Mouse (Mus musculus): ENCODE data around the gene Arhgap35.
A peak's percentile ranks its signal among the peaks of the same experiment; 100 is the strongest.

Arhgap35 gene

DNA sequence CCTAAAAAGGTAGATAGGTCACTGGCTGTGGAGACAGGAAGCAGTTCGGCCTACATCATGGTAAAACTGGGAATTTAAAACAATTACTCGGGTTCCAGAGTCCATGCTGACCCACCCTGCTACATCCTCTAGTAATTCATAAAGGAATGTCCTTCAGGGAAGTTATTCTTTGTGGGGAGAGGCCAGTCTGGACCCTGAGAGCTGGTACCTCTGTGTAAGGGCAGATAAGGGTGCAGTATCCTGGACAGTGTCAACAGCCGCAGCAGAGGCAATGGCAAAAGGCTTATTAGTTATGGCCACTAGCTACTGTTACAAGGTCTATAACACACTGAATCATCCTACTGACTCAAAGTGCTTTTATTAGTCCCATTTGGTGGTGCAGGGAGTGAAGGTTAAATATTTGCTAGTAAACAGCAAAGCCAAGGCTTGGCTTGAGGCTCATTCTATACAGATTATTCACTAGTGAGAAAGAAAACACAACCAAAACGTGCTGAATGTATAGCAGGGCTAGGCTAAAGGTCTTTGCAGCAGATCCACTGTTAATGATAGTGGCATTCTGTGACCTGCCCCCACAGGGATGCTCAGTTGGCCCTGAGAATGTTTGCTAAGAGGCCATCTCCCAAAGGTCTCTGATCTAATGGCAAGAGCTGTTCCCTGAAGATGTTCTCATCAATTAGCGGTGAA lies 77.4 kb downstream of the Arhgap35 start:
- no peak for ATAC-seq (ENCODE audit: insufficient number of reproducible peaks, low FRiP score, low TSS enrichment)

DNA sequence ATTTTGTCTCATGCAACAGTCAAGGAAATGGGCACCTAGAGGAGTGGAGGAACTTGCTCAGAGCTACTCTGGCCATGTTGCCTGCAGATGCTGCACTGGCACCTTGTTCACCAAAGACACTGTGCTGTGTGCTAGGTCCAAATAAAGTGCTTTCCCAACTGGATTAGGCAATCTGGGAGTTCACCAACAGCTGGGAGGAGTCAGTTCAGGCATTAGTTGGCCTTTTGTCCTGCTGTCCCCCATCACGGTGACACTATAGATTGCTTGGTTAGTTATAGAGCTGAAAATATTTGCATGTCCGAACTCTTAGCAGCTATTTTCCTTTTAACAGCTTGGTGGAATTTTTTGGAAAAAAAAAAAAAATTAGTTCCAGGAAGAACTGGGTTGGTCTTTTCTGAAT lies 88.8 kb downstream of the Arhgap35 start:
- no peak for ATAC-seq (ENCODE audit: insufficient number of reproducible peaks, low FRiP score, low TSS enrichment)

DNA sequence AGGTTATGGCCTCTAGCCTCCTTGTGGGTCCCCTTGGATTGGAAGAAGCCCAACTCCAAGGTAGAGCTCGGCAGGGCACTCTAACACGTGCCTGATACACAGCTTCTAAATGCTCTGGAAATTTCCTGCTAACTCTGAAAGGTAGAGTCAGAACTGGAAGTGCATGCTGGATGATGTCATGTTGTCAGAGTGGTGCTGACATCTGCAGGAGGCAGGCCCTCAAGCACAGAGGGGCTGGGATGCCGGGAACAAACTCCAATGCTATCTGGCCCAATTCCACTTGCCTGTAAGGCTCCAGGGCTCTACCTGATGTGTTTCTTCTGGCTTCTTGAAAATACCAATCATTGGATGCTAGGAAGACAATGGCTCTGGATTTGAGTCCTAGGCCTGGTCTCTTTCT lies 89.3 kb downstream of the Arhgap35 start:
- ATAC-seq (ENCODE audit: insufficient number of reproducible peaks, low FRiP score, low TSS enrichment): no peak

DNA sequence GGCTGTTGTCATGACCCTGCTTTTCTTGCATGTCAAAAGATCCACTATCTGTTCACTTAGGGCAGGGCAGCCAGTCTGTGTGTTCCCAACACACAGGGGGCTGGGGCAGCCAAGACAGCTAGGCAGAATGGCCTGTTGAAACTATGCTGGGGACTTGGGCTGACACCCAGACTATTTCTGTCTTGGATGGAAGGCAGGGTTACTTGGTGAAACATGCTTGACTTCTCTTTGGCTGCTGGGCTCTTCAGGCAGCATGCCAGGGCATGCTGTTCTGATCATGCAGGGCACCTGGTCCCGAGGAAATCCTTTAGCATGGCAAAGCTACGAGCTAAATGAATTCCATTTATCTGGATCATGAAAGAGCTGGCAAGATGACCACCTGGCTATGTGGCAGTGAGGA lies 90.5 kb downstream of the Arhgap35 start:
- no peak; the same call in 1 of the 2 replicates for ATAC-seq (ENCODE audit: insufficient number of reproducible peaks, low FRiP score, low TSS enrichment)

DNA sequence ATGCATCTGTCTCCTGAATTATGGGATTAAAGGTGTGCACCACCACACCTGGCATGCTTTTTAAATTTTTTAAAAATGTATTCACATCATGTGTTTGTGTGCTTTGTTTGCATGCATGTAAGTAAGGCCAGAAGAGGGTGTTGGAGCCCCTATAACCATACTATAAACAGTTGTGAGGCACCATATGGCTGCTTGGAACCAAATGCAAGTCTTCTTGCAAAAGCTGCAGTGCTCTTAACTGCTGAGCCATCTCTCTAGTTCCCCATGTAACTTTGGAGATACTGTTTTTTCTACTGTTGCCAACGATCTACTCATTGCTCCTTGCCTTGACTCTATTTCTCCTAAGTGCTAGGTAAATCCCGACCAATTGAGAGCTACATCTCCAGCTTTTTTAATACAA lies 95.5 kb downstream of the Arhgap35 start:
- no peak for ATAC-seq (ENCODE audit: insufficient number of reproducible peaks, low FRiP score, low TSS enrichment)

DNA sequence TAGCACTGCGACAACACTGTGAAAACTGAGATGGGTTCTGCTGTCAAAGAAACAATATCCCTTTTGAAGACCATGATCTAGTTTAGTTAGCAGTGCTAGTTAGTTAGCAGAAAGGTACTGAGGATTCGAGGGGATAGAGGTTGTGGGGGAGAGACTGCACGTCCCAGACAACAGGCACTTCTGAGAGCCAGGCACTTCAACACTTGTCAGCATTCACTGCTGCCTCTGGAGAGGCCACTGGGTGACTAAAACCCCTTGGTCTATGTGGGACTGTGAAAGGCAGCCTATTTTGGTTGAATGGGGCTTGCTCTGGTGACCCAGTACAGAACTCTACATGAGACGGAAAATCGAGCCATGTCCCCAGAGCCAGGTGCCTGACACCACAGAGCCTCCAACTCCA lies 97.6 kb downstream of the Arhgap35 start:
- ATAC-seq (ENCODE audit: insufficient number of reproducible peaks, low FRiP score, low TSS enrichment): no peak

DNA sequence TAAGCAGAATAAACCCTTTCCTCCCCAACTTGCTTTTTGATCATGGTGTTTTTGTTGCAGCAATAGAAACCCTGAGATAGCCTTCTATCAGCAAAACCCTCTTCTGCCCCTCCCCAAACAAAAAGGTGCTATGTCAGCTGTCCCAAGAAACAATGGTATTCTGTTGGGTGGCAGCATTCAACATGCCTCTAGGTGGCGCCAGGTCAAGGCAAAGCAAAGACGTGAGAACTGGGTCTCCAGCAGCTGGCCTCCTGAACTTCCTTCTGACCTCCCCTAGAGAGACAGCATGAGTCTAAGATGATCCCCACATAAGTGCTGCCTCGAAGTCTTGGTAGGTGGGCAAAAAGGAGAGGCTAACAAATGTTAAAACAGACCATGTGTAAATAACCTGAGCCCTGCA lies 107.5 kb downstream of the Arhgap35 start:
- no peak; the same call in 1 of the 2 replicates for ATAC-seq (ENCODE audit: insufficient number of reproducible peaks, low FRiP score, low TSS enrichment)

DNA sequence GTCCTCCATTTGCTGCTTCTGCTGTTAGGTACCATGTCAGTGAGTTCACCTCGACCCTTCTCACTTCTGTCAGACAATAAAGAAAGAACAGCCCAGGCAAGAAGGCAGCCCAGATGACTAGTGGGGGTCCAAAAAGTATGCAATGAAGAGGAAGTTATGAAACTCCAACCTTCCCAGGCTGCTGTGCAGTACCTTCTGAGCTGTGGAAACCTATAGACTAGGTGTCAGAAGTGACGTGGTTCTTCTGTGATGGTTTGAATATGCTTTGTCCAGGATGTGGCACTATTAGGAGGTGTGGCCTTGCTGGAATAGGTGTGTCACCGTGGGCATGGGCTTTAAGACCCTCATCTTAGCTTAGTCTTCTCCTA lies 109.6 kb downstream of the Arhgap35 start:
- ATAC-seq (ENCODE audit: insufficient number of reproducible peaks, low FRiP score, low TSS enrichment): no peak

DNA sequence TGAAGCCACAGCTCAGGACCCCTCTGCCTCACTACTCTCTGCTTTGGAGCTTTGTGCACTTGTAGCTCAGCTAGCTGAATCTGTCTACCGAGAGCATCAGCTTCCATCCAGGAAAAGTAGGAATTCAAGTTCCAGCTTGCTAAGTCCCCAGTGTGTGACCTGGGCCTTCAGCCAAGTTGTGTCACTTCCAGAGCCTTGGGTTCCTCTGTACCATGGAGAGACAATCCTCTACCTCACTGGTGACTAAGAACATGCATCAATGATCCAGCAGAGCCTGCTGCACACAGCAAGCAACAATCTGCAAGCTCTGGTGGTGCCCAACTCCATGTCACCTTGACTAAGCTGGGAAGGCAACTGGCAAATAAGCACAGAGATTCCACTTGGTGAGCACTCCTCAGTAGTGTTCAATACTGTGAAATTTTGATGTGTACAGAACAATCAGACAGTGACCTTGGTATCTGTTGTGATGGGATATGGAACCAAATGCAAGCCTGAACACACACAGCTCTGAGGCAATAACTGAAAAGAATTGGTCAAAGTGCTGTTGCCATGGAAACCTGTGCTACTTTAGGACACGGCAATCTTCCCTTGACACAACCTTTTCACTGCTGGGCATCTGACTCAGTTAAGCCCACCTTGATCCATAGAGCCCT lies 110.1 kb downstream of the Arhgap35 start:
- ATAC-seq (ENCODE audit: insufficient number of reproducible peaks, low FRiP score, low TSS enrichment): no peak

DNA sequence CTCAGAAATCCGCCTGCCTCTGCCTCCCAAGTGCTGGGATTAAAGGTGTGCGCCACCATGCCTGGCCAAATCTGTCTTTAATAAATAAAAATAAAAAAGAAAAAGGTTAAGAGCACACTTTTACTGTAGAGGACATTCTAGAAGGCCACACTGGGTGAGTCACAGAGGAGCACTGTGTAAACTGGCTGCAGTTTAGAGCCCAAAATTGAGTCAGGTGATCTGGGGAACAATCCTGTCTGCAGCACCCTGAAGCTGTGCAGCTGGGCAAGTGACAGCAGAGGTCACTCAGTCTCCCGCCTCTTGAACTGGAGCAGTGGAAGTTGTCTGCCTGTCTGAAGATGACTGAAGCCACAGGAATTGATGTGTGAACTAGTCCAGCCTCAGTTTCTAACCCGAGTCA lies 113.2 kb downstream of the Arhgap35 start:
- no peak for ATAC-seq (ENCODE audit: insufficient number of reproducible peaks, low FRiP score, low TSS enrichment)

DNA sequence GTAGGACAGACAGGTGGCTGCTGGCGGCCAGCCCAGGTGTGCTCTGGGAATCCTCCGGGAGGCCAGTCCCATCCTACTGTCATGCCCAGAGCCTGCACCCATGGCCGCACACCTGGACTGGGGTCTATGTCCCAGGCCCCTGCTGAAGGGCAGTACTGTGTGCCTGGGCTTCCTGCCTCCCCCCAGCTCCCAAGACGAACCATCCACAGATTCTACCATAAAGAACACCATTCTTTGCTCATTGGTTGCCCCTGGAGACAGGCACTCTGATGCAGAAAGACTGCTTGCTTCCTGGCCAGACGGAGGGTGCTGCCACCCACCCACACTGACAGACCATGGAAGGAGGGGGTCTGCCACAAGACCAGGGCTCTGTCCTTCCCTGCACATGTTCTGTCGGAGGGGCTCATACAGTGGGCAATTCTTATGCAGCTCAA lies 115.1 kb downstream of the Arhgap35 start:
- no peak for ATAC-seq (ENCODE audit: insufficient number of reproducible peaks, low FRiP score, low TSS enrichment)

DNA sequence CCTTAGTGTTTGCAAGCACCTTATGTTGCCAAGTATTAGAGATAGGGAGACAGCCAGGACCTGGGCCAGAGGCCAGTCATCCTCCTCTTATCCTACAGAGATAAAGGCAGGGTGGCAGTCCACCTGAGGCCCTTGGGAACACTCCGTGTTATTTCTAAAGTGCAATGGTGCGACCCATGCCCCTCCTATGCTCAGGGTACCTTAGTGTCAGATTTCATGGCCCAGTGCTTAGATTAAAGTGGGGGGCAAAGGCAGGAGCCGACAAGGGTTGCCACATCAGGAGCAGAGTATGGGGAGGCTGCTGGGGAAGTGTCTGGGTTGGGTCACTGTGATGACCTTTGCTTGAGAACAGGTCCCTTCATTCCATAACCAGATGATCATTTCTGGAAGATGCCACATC lies 118.5 kb downstream of the Arhgap35 start:
- ATAC-seq (ENCODE audit: insufficient number of reproducible peaks, low FRiP score, low TSS enrichment): no peak

DNA sequence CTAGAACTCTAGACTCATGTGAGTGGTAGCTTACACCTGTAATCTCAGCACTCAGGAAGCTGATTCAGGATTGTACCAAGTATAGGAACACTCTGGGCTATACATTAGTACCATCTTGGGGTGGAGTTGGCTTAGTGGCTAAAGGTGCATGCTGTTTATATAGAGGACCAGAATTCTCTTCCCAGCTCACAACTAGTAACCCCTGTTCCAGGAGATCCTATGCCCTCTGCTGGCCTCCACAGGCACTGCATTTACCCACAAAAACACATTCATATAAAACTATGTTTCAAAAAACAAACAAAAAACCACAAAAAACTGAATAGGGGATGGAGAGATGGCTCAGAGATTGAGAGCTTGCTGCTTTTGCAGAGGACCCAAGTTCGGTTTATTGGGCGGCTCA lies 121.4 kb downstream of the Arhgap35 start:
- ATAC-seq (ENCODE audit: insufficient number of reproducible peaks, low FRiP score, low TSS enrichment): no peak

DNA sequence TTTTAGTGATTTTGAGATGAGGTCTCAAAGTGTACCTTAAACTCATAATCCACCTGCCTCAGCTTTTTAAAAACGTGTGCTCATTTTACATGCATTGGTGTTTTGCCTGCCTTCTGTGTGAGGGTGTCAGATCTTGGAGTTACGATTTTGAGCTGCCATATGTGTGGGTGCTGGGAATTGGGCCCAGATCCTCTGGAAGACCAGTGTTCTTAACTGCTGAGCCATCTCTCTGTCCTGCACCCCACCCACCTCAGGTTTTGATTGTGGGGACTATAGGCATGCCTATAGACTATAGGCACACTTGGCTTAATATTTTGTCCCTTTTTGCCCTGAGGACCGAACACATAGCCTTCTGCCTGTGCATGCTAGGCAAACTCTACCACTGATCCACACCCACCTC lies 122.6 kb downstream of the Arhgap35 start:
- ATAC-seq (ENCODE audit: insufficient number of reproducible peaks, low FRiP score, low TSS enrichment): no peak

DNA sequence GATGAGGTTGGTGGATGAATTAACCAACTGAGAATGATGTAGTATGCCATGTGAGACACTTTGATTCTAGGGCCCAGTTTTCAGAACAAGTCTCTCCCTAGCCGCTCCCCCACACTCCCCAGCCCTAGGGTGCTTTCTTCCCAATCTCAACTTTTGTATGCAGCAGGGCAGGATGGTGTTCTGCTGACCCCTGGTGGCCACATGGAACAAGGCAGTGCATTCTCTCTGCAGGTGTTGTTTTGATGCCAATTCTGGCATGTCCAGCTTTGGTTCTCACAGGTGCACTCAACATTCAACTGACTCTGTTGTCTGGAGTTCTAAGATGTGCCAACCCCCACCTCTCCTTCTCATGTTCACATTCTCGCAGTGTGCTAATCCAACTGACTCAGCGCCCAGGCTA lies 123.0 kb downstream of the Arhgap35 start:
- ATAC-seq (ENCODE audit: insufficient number of reproducible peaks, low FRiP score, low TSS enrichment): 0 out of 2 replicates have a peak, but pooled peaks have one; percentile 61

DNA sequence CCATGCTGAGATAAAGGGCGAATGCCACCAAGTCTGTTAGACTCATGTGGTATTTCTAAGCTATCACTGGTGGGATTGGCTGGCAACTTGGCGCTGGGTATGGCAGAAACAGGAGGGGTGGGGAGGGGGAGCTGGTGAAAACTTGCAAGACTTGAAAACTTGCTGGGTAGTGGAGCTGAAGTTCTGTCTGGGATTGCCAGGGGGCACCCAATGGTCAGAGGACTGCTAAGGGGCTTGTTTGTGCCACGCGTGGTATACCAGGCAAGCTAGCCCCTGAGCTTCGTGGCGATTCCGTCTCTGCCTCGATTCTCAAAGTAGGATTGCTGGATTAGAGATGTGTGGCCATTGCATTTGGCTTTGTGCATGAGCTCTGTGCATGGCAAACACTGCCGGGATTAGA lies 124.8 kb downstream of the Arhgap35 start:
- ATAC-seq (ENCODE audit: insufficient number of reproducible peaks, low FRiP score, low TSS enrichment): no peak

DNA sequence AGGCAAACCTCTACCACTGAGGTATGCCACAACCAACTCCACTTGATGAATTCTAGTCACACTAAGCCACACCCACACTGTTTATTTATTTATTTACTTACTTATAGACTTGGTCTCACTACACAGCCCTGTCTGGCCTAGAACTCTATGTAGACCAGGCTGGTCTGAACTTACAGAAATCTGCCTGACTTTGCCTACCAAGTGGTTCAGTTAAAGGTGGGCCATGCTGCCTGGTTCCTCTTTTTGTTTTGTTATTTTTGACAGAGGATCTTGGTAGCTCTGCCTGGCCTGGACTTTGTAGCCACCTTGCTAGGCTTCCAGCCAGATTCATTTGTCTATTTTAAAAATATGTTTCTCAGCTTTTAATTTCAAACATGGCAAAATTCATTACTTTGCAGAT lies 126.0 kb downstream of the Arhgap35 start:
- ATAC-seq (ENCODE audit: insufficient number of reproducible peaks, low FRiP score, low TSS enrichment): no peak

DNA sequence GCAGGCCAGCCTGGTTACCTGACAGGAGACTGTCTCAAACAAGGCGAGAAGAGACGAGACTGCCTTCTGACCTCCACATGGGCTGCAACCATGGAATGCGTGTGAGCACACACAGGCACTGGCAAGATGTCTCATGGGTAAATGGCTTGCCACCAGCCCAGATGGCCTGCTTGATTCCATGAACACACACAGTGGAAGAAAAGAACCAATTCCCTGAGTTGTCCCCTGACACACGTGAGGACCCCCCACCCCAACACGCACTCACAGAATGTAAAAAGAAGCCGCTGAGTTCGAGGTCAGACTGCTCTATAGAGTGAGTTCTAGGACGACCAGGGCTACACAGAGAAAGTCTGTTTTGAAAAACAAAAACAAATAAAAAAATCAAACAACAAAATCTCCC lies 137.2 kb downstream of the Arhgap35 start, which contains the start of gene Npas1:
Gene Npas1 (minus strand): TSS at position 101 of the 400 bp plus-strand sequence.
- no peak for ATAC-seq (ENCODE audit: insufficient number of reproducible peaks, low FRiP score, low TSS enrichment)

DNA sequence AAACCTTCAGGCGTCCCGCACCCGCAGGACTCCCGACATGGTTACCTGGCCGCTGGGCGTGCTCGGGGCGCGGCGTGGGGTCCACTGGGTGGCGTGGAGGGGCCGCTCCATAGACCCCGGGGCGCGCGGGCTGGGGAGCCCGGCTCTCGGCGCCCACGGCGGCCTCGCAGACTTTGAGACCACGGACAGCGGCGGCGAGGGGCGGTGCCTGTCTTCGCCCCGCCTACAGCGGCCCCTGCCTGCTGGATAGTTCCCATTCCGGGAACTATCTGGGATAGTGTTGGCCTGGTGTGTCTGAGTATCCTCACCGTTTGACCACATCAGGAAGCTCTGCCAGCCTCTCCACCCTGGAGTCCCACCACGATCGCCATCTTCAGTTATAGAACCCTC lies 138.2 kb downstream of the Arhgap35 start:
- ATAC-seq (ENCODE audit: insufficient number of reproducible peaks, low FRiP score, low TSS enrichment): no peak

DNA sequence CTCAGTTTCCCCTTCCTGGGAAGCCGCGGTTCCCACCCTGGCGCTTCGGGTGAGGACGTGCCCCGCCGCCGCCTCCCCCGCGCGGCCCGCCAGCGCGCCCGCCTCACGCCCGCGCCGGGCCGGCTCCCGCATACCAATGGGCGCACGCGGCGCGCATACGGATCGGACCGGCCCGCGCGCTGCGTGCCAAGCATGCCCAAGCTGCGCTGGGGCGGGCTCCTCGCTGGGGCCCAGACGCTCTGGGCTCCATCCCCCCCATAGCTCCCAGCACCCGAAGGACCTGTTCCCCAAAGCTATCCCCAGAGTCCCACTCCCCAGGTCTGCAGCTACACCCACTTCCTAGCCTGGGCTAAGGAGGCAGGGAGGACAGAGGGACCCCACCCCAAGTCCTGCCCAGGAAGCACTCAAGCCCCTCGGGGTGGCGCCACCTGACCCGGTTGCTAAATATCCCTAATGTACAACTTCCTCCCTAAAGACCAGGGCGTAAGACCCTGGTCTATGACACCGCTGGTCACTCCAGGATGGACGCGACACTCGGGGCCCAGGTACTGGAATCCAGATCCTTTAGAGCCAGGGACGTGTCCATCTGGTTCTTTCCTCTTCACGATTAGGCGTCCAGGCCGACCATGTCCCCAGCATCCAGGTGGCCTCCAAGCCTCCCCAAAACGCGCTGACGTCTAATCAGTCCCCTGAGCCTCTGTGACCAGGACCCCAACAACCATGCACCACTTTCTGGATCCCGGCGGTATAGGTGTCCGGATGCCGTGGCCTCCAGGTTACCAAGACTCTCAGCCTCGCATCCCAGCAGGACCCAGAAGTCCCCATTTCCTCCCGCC lies 138.8 kb downstream of the Arhgap35 start:
- no peak for ATAC-seq (ENCODE audit: insufficient number of reproducible peaks, low FRiP score, low TSS enrichment)

DNA sequence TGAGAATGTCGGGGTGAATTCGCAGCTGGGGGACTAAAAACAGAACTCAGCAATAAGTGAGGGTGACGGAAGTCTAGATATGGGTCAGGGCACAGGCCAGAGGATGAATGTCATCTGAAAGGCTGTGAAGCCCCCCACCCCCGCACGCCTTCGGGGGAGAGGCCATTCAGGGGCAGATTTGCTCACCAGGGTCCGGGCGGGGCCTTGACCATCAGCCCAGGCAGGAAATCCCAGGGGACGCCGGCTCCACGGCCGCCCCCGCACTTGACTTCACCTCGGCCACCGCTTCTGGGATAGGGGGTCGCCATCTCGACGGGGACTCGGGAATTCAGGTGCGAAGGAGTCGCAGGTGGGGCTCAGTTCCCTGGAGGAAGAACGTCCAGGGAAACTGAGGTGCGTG lies 139.5 kb downstream of the Arhgap35 start:
- no peak for ATAC-seq (ENCODE audit: insufficient number of reproducible peaks, low FRiP score, low TSS enrichment)

All from cerebellum, adult (tissue).